Mouse (Mus musculus): ENCODE measurements at regions not wholly inside any gene's neighbourhood (a gene's known extent, or its start where the extent isn't known, plus 50 kb on each side); places are given as distances from the start of the nearest gene placed in this dataset.

- H3K27me3 ChIP-seq (ENCODE audit: control insufficient read depth, insufficient read depth, low read length), result no peaks in the 10 kb centered on the region
- no peak for ATAC-seq (replicated peaks; ENCODE audit: extremely low read depth, insufficient read depth, low FRiP score)
- H3K4me1 ChIP-seq (ENCODE audit: control insufficient read depth, insufficient read depth, low read length), result no peaks in the 10 kb centered on the region
- H3K36me3 ChIP-seq (ENCODE audit: control insufficient read depth, insufficient read depth), result no peaks in the 10 kb centered on the region
- H3K9ac ChIP-seq (ENCODE audit: low read length), result no peak overlapping the region
- WGBS, result 53% methylated on average over 2 of the region's 2 CpGs
- H3K27ac ChIP-seq (ENCODE audit: low read length), result no peak overlapping the region
- H3K9me3 ChIP-seq (replicated peaks; ENCODE audit: control insufficient read depth, low read length), result peaks cover 32% of the 10 kb centered on the region
- no peak overlapping the region for H3K4me3 ChIP-seq (ENCODE audit: low read length)
- no peak overlapping the region for H3K4me2 ChIP-seq (ENCODE audit: low read depth, low read length)
Observed at GRCm38 (mm10) chr11:20418141-20418540, 85.6 kb upstream of the Slc1a4 start.

- no peaks in the 10 kb centered on the region for H3K27me3 ChIP-seq (ENCODE audit: control insufficient read depth, insufficient read depth, low read length)
- H3K4me2 ChIP-seq (ENCODE audit: low read depth, low read length), result no peak overlapping the region
- no peaks in the 10 kb centered on the region for H3K4me1 ChIP-seq (ENCODE audit: control insufficient read depth, insufficient read depth, low read length)
- WGBS, result 75% methylated on average over 4 of the region's 4 CpGs
- no peaks in the 10 kb centered on the region for H3K36me3 ChIP-seq (ENCODE audit: control insufficient read depth, insufficient read depth)
- no peak for ATAC-seq (replicated peaks; ENCODE audit: extremely low read depth, insufficient read depth, low FRiP score)
- H3K27ac ChIP-seq (ENCODE audit: low read length), result no peak overlapping the region
- no peak overlapping the region for H3K4me3 ChIP-seq (ENCODE audit: low read length)
- peaks cover 22% of the 10 kb centered on the region for H3K9me3 ChIP-seq (replicated peaks; ENCODE audit: control insufficient read depth, low read length)
- H3K9ac ChIP-seq (ENCODE audit: low read length), result no peak overlapping the region
Observed at GRCm38 (mm10) chr11:20420876-20421275, 88.4 kb upstream of the Slc1a4 start.

GRCm38 (mm10) chr11:20436057-20436456 lies 103.5 kb upstream of the Slc1a4 start:
- H3K9me3 ChIP-seq (replicated peaks; ENCODE audit: control insufficient read depth, low read length), result no peaks in the 10 kb centered on the region
- no peaks in the 10 kb centered on the region for H3K36me3 ChIP-seq (ENCODE audit: control insufficient read depth, insufficient read depth)
- no peak overlapping the region for H3K4me2 ChIP-seq (ENCODE audit: low read depth, low read length)
- H3K4me1 ChIP-seq (ENCODE audit: control insufficient read depth, insufficient read depth, low read length), result 0 out of 2 replicates have a peak, but pooled peaks cover 2% of the 10 kb centered on the region
- 58% methylated on average over 9 of the region's 9 CpGs for WGBS
- H3K9ac ChIP-seq (ENCODE audit: low read length), result no peak overlapping the region
- H3K4me3 ChIP-seq (ENCODE audit: low read length), result no peak overlapping the region
- no peak overlapping the region for H3K27ac ChIP-seq (ENCODE audit: low read length)
- no peak; the same call in 1 of the 2 replicates for ATAC-seq (replicated peaks; ENCODE audit: extremely low read depth, insufficient read depth, low FRiP score)
- no peaks in the 10 kb centered on the region for H3K27me3 ChIP-seq (ENCODE audit: control insufficient read depth, insufficient read depth, low read length)

GRCm38 (mm10) chr11:20442476-20442875 lies 100.6 kb upstream of the Sertad2 start:
- ATAC-seq (replicated peaks; ENCODE audit: extremely low read depth, insufficient read depth, low FRiP score), result no peak
- no peak overlapping the region for H3K9ac ChIP-seq (ENCODE audit: low read length)
- peaks cover 1% of the 10 kb centered on the region; the same call in 1 of the 2 replicates for H3K9me3 ChIP-seq (replicated peaks; ENCODE audit: control insufficient read depth, low read length)
- WGBS, result 47% methylated on average over 4 of the region's 4 CpGs
- H3K4me3 ChIP-seq (ENCODE audit: low read length), result no peak overlapping the region
- H3K27ac ChIP-seq (ENCODE audit: low read length), result no peak overlapping the region
- H3K4me2 ChIP-seq (ENCODE audit: low read depth, low read length), result no peak overlapping the region
- peaks cover 5% of the 10 kb centered on the region; the same call in 1 of the 2 replicates for H3K27me3 ChIP-seq (ENCODE audit: control insufficient read depth, insufficient read depth, low read length)
- no peaks in the 10 kb centered on the region for H3K36me3 ChIP-seq (ENCODE audit: control insufficient read depth, insufficient read depth)
- peaks cover 7% of the 10 kb centered on the region for H3K4me1 ChIP-seq (ENCODE audit: control insufficient read depth, insufficient read depth, low read length)

- H3K4me1 ChIP-seq (ENCODE audit: control insufficient read depth, insufficient read depth, low read length), result peaks cover 7% of the 10 kb centered on the region
- H3K9me3 ChIP-seq (replicated peaks; ENCODE audit: control insufficient read depth, low read length), result peaks cover 5% of the 10 kb centered on the region; the same call in 1 of the 2 replicates
- H3K4me2 ChIP-seq (ENCODE audit: low read depth, low read length), result peak overlapping the region; percentile 67
- H3K27me3 ChIP-seq (ENCODE audit: control insufficient read depth, insufficient read depth, low read length), result peaks cover 5% of the 10 kb centered on the region; the same call in 1 of the 2 replicates
- WGBS, result 9% methylated on average over 18 of the region's 18 CpGs
- no peak overlapping the region for H3K27ac ChIP-seq (ENCODE audit: low read length)
- H3K36me3 ChIP-seq (ENCODE audit: control insufficient read depth, insufficient read depth), result no peaks in the 10 kb centered on the region
- no peak for ATAC-seq (replicated peaks; ENCODE audit: extremely low read depth, insufficient read depth, low FRiP score)
- peak overlapping the region; percentile 39 for H3K4me3 ChIP-seq (ENCODE audit: low read length)
- peak overlapping the region; percentile 18 for H3K9ac ChIP-seq (ENCODE audit: low read length)
Observed at GRCm38 (mm10) chr11:20445061-20445902, 97.8 kb upstream of the Sertad2 start.

GRCm38 (mm10) chr11:20445903-20446264 lies 97.2 kb upstream of the Sertad2 start:
- peaks cover 7% of the 10 kb centered on the region for H3K4me1 ChIP-seq (ENCODE audit: control insufficient read depth, insufficient read depth, low read length)
- WGBS, result under 1% methylated on average over 6 of the region's 6 CpGs
- H3K27ac ChIP-seq (ENCODE audit: low read length), result no peak overlapping the region
- H3K4me2 ChIP-seq (ENCODE audit: low read depth, low read length), result peak overlapping the region; percentile 67
- peak overlapping the region; percentile 18 for H3K9ac ChIP-seq (ENCODE audit: low read length)
- peaks cover 5% of the 10 kb centered on the region; the same call in 1 of the 2 replicates for H3K27me3 ChIP-seq (ENCODE audit: control insufficient read depth, insufficient read depth, low read length)
- ATAC-seq (replicated peaks; ENCODE audit: extremely low read depth, insufficient read depth, low FRiP score), result peak; percentile 52; the same call in 1 of the 2 replicates
- H3K36me3 ChIP-seq (ENCODE audit: control insufficient read depth, insufficient read depth), result no peaks in the 10 kb centered on the region
- H3K4me3 ChIP-seq (ENCODE audit: low read length), result peak overlapping the region; percentile 39
- peaks cover 5% of the 10 kb centered on the region; the same call in 1 of the 2 replicates for H3K9me3 ChIP-seq (replicated peaks; ENCODE audit: control insufficient read depth, low read length)

DNA sequence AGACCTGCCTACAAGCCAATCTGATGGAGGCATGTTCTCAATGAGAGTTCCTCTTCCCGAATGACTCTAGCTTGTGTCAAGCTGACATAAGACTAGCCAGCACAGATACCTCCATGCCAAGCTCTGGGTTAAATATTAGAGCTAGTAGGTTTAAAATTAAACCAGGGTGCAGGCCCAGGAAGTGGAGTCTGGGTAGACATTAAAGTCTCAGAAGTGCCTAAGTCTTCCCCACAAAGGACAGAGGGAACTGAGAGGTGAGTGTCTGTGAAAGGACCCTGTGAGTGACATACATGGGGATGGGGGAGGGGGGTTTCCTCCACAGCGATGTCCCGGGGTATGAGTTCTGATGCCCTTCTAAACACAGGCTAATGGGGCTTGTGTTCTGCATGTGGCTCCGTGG lies 90.2 kb upstream of the Sertad2 start:
- no peaks in the 10 kb centered on the region for H3K27me3 ChIP-seq (ENCODE audit: control insufficient read depth, insufficient read depth, low read length)
- no peak overlapping the region for H3K9ac ChIP-seq (ENCODE audit: low read length)
- ATAC-seq (replicated peaks; ENCODE audit: extremely low read depth, insufficient read depth, low FRiP score), result no peak
- 73% methylated on average over 4 of the region's 4 CpGs for WGBS
- H3K4me1 ChIP-seq (ENCODE audit: control insufficient read depth, insufficient read depth, low read length), result peaks cover 3% of the 10 kb centered on the region; the same call in 1 of the 2 replicates
- H3K4me2 ChIP-seq (ENCODE audit: low read depth, low read length), result no peak overlapping the region
- no peak overlapping the region for H3K4me3 ChIP-seq (ENCODE audit: low read length)
- H3K9me3 ChIP-seq (replicated peaks; ENCODE audit: control insufficient read depth, low read length), result no peaks in the 10 kb centered on the region
- no peak overlapping the region for H3K27ac ChIP-seq (ENCODE audit: low read length)
- no peaks in the 10 kb centered on the region for H3K36me3 ChIP-seq (ENCODE audit: control insufficient read depth, insufficient read depth)

DNA sequence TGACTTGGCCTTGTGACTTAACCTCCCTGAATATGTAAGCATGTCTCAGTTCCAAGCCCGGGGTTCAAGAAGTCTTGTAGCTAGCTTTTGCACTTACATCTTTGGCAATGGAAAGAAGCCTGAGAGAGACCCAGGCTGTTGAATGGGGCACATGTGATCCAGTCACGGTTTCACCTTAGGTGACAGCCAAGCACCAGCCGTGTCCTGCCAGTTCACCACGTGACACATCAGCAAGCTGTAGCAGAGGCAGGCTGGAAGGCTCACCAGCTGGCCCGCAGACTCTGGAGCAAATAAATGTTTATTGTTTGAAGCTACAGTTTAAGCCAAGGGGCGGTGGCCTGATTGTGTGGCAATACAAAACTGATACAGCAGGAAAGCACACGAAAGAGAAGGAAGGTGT lies 89.3 kb upstream of the Sertad2 start:
- H3K27me3 ChIP-seq (ENCODE audit: control insufficient read depth, insufficient read depth, low read length), result no peaks in the 10 kb centered on the region
- ATAC-seq (replicated peaks; ENCODE audit: extremely low read depth, insufficient read depth, low FRiP score), result no peak
- no peak overlapping the region for H3K4me2 ChIP-seq (ENCODE audit: low read depth, low read length)
- no peaks in the 10 kb centered on the region for H3K36me3 ChIP-seq (ENCODE audit: control insufficient read depth, insufficient read depth)
- H3K27ac ChIP-seq (ENCODE audit: low read length), result no peak overlapping the region
- H3K4me1 ChIP-seq (ENCODE audit: control insufficient read depth, insufficient read depth, low read length), result peaks cover 3% of the 10 kb centered on the region; the same call in 1 of the 2 replicates
- no peak overlapping the region for H3K9ac ChIP-seq (ENCODE audit: low read length)
- 76% methylated on average over 7 of the region's 7 CpGs for WGBS
- H3K4me3 ChIP-seq (ENCODE audit: low read length), result no peak overlapping the region
- H3K9me3 ChIP-seq (replicated peaks; ENCODE audit: control insufficient read depth, low read length), result no peaks in the 10 kb centered on the region

DNA sequence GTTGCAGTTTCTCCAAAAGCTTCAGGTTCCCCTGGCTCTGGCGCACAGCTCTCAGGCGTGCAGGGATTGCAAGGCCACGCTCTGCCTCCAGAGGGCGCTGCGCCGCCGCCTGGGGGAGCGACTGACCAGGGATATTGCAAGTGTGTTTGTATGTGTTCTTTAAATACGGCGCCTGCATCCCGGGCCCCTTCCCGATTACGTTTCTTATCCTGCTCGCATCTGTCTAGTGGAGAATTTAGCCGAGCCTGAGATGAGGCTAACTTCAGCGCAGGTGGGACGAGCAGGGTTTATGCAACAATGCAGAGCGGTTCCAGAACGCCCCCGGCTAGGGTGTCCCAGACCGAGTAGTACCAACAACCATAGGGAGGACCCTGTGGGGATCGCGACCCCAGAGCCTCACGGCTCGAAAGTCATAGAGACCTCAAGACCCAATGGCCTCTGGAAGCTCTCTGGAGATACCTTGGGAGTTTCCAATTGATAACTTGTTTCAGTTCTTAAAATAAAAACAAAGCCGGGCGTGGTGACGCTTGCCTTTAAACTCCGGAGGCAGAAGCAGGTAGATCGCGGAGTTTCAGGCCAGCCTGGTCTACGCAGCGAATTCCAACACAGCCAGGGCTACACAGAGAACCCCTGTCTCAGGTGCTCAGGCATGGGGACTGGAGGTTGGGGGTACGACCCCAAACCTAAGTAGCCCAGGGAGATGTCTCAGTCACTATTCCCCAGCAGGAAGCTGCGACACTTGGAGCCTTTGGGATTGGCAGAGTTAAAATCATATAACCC lies 87.8 kb upstream of the Sertad2 start:
- no peaks in the 10 kb centered on the region for H3K27me3 ChIP-seq (ENCODE audit: control insufficient read depth, insufficient read depth, low read length)
- H3K9ac ChIP-seq (ENCODE audit: low read length), result peak overlapping the region; percentile 57
- H3K9me3 ChIP-seq (replicated peaks; ENCODE audit: control insufficient read depth, low read length), result no peaks in the 10 kb centered on the region
- H3K36me3 ChIP-seq (ENCODE audit: control insufficient read depth, insufficient read depth), result no peaks in the 10 kb centered on the region
- peak overlapping the region; percentile 94 for H3K4me2 ChIP-seq (ENCODE audit: low read depth, low read length)
- H3K4me3 ChIP-seq (ENCODE audit: low read length), result peak overlapping the region; percentile 68
- peaks cover 3% of the 10 kb centered on the region; the same call in 1 of the 2 replicates for H3K4me1 ChIP-seq (ENCODE audit: control insufficient read depth, insufficient read depth, low read length)
- under 1% methylated on average over 35 of the region's 35 CpGs for WGBS
- no peak overlapping the region for H3K27ac ChIP-seq (ENCODE audit: low read length)
- peak; percentile 86 for ATAC-seq (replicated peaks; ENCODE audit: extremely low read depth, insufficient read depth, low FRiP score)
